Mouse (Mus musculus) liver, postnatal 0 days (tissue): ENCODE measurements around the gene Atg2a.
A peak's percentile ranks its signal among the peaks of the same experiment; 100 is the strongest.

Source experiments
- CTCF ChIP-seq: sonication (generic); IDR thresholded peaks from 2 replicates; pipeline ENCODE4 v1.5.1; 2016; ENCODE audit warnings: antibody characterized with exemption, low read depth
- EP300 ChIP-seq: IDR thresholded peaks from 2 replicates; pipeline ENCODE4 v1.6.1; 2016; ENCODE audit warnings: antibody characterized with exemption, low read depth, mild to moderate bottlenecking

DNA sequence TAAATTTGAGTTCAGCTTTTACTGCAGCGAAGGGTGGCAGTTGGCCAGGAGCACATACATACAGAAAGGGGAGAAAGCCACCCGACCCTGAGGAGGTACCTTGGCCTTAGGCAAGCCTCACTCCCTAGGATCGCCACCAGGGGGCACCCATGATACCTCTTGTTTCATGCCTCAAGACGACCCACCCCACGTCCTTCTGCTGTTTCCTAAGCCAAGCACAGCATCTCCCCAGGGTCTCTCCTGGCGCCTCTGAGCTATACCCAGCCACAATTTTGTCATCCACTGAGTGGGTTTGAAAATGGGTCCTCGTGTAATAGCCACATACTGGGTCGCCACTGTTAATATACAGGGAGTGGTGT lies 26.7 kb downstream of the Atg2a start:
- TF ChIP-seq CTCF (peak; percentile 96), EP300 (0 out of 2 replicates have a peak, but pooled peaks have one; percentile 1)
